Mouse (Mus musculus) retina, embryonic 14.5 days (tissue): ENCODE data around the gene Wdr25.
"Not testable (repeated sequence)": the region's sequence is repeated elsewhere in the genome, so short reads cannot be mapped to it uniquely, and the experiment has no call there.

Experiments
- DNase-seq: peaks from one replicate; pipeline ENCODE4 v3.0.0-alpha.2; 2015; ENCODE audit warnings: low spot score

Wdr25 gene

DNA sequence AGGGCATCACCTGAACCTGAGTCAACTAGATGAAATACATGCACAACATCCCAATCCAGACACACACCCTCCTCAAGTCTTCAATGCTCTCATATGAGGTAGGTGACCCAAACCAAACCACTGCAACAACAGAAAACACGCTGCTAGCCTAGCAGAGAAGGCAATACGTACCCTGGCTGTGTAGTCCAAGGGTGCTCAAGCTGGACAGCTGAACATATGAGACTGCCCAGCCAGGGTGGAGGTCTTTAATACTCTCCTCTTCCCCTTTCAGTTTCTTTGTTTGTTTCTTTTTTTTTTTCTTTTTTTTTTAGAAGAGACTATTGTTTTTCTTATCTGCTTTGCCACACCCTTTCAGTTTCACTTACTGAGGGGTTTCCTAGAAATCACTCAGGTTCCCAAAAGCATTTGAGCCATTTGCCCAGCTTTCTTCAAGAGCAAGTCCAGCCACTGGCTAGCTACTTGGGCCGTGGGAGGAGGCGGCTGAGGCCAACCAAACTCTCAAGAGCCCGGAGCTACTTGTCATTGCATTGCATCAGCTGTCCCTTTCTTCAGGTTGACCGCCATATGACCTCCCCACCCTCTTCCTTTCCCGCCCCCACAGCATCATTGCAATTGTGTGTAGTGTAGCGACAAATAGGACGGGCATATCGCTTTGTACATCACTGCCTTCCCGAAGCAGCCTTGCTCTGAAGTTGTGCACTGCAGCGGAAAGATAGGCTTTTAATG lies at the start of gene Wdr25:
Gene Wdr25 (plus strand): TSS at position 643 of the 726 bp plus-strand sequence.
- no peak for DNase-seq

DNA sequence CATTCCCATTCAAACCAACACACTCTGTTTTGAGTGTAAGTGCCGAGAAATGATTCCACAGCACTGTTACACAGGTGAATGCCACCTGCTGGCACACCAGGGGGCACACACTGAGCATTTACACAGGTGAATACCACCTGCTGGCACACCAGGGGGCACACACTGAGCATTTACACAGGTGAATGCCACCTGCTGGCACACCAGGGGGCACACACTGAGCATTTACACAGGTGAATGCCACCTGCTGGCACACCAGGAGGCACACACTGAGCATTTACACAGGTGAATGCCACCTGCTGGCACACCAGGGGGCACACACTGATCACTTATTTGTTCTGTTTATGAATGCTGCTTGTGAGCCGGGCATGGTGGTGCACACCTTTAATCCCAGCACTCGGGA lies 45.4 kb upstream of the Wdr25 start:
- DNase-seq, result not testable (repeated sequence)

DNA sequence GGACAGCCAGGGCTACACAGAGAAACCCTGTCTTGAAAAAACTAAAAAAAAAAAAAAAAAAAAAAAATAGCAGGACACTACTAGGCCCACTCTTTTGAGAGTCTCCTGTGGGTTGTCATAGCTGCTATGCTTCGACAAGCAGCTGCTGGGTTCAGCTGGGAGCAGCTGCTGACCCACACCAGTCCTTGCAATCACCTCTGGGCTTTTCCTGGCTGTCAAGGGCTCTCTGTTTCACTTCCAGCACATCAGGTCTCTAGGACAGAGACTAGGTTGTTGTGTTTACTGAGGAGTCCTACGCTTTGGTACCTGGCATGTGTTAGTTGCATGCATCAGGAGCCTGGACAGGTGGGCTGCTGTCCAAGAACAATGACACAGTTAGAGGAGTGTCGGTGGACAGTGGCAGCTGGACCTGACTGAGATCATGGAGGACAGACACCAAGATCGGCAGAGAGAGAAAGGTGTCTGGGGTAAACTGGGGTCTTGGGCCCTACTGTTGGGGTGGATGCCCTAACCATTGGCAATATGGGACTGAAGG lies 43.9 kb upstream of the Wdr25 start:
- DNase-seq, result no peak

DNA sequence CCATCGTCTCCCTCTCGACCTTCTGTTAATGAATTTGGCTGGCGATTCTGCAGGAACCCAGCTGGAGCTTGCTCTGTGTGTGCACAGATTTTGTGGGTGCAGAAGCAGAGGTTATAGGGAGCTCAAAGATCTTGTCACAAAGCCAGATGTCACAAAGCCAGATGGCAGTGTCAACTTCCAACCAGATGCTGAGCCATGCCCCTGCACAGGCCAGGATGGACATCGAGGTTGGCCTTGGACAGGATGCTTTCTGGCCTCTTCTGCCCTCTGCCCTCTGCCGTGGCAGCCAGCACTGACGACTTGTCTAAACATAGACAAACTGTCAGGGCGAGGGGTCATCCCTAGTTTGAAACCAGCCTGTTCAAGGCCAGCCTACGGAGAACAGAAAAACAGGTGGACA lies 43.3 kb upstream of the Wdr25 start:
- no peak for DNase-seq

DNA sequence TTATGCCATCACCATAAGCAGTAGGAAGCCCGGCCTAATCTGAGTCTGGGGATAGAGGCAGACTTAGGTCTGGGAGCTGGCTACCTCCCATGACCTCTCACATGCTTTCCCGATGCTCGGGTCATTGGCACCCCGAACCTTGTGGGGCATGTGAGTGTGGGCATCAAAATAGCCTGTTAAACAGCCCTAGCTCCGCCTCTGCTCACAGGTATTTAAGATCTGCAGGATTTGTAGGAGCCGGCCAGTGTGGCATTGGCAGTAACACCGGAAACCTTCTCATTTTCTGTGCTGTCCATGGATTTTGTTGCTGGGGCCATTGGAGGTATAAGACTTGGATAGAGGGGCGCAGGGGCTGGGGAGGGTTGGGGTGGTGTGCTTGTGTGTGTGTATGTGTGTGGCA lies 42.5 kb upstream of the Wdr25 start:
- no peak for DNase-seq

DNA sequence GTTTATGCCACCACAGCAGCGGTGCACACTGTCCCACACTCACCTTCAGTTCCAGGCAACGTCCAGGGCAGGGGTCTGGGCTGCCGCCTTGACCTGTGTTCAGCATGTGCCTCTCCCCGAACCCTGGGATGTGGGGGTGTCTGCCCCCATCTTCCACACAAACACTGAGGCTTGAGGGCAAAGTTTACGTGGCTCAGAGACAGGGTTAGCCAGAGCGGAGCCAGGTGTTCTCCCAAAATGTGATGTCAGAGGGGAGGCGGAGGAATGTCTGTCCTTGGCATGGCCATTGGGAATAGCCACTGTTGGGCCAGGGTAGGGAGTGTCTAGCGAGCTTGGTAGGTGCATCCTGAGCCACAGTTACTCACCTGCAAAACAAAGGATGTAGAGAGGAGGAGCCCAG lies 40.6 kb upstream of the Wdr25 start:
- no peak for DNase-seq

DNA sequence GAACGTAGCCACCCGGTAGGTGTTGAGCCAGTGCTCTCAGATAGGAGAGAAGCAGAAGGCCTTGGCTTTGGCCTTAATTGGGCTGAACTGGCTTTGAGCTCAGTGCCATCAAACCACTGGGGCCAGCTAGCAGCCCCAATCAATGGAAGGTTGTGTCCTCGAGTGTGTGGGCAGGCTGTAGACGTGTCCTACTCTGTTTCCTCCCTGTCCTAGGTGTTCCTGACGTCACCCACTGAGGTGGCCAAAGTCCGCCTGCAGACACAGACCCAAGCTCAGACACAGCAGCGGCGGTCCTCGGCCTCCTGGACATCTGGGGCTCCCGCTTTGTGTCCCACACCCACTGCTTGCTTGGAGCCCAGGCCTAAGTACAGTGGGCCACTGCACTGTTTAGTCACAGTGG lies 38.4 kb upstream of the Wdr25 start:
- DNase-seq, result no peak

DNA sequence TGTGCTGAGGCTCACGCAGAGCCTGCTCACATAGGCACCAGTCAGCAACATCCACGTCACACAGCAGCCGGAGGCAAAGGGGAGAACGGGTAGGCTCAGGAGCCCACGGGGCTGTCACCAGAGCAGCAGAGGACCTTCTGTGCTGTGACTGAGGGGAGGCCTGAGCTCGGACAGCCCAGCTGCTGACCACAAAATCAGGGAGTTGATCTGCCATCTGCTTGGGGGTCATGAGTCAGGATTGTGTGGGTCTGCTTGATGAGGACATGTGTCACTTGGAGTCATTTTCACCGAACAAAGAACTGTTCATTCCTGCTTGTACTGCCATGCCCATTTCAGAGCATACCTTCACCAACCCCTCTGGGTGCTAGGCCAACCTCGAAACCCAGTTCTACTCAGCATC lies 37.2 kb upstream of the Wdr25 start:
- no peak for DNase-seq

DNA sequence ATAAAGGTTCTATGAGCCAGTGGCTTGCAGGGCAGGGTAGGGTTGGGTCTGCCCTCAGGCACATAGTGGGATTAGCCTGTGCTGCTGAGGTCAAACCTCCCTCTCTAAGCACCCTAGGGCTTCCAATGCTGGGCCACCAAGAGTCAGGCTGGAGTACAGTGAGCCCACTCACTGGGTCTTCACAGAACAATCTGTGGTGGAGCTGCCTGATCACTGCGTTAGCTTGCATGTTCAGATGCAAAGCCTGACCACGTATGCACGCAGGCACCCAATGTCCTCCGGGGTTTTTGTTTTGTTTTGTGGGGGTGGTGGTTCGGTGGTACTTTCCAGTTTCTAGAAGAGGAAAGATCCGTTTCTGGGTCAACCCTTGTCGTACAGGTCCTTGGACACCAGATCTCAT lies 36.3 kb upstream of the Wdr25 start:
- no peak for DNase-seq

DNA sequence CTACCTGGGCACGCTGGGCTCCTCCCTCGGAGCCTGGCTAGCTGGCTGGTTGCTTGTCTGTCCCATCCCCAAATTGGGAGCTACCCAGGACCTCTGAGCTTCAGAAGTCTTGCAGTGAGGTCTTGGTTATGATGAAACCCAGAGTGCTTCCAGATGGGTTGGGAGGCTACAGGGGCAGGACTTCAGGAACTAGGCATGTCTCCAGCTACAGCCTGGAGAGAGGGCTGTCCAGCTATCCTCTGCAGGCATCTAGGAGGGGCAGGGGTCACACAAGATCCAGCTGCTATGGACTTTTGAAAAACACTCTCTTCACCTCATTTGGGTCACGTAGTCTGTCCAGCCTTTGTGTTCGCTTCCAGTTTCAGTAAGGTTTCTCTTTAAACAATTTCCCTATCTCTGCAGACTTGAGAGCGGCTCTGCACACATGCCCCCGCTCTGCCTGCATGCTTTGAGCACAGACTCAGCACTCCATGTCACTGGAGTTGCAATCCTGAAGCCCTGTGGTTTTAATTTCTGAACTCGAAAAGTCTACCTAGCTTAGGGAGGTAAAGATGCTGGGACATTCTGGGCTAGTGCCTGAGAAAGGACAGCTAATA lies 35.7 kb upstream of the Wdr25 start:
- DNase-seq, result no peak

DNA sequence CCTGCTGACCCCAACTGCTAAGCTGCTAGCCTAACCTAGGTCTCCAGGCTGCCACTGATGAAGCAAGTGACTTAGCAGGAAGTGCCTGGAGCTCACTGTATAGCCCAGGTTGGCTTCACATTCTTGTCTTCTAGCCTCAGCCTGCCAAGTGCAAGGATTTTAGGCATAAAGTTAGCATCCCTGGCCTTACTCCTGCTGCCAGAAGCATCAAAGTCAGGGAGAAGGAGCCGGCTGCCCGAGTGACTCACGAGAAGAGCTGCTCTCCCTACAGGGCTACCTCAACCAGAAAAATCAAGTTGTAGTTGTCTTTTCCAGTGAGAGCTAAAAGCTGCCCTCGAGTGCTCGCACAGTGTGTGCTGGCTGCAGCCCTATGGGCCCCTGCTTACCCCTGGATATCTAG lies 34.9 kb upstream of the Wdr25 start:
- no peak for DNase-seq

DNA sequence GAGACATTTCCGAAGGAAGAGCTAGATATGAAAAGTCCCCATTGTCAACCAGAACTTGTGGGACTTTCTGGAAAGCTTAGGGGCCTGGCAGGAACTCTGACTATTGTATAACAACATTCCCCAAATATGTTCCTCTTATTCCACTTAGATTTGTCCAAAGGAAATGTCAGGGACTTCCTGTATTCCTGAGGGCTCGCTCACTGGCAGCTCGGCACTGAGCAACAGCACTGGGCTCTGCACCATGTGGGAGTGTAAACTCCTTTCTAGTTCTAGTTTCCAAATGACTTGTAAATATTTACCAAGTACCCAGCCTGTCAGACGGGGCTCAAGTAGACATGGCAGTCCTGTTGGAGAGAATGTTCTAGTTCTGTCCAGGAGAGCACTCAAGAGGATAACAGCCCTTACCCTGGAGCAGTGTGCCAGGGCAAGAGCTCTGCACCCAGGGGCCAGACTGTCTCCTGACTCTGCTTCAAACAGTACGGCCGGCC lies 28.4 kb upstream of the Wdr25 start:
- no peak for DNase-seq

DNA sequence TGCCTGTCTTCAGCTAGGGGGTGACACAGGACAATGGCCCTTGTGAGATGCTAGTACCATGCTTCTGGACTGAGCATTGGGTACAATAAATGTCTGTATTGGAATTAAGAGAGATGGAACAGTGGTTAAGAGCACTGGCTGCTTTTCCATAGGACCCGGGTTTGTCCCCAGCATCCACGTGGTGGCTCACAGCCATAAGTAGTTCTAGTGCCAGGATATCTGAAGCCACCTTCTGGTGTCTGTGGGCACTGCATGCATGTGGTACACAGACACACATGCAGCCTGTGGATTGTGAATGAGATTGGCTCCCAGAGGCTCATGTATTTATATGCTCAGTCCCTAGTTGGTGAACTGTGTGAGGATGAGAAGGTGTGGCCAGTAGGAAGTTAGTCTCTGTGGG lies 23.9 kb upstream of the Wdr25 start:
- DNase-seq, result peak; percentile 23

DNA sequence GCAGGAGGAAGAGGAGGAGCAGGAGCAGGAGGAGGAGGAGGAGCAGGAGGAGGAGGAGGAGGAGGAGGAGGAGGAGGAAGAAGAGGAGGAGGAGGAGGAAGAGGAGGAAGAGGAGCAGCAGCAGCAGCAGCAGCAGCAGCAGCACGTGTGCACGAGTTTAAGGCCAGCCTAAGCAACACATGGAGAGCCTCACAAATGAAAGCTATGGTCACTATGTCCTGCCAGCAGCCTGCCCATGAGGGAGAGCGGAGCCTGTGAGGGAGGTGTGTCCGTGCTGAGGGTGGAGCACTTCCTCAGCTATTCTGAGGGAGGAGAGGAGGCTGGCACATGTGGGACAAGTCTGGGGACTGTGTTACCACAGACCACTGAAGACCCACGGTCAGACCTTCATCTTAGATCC lies 20.3 kb upstream of the Wdr25 start:
- no peak for DNase-seq

DNA sequence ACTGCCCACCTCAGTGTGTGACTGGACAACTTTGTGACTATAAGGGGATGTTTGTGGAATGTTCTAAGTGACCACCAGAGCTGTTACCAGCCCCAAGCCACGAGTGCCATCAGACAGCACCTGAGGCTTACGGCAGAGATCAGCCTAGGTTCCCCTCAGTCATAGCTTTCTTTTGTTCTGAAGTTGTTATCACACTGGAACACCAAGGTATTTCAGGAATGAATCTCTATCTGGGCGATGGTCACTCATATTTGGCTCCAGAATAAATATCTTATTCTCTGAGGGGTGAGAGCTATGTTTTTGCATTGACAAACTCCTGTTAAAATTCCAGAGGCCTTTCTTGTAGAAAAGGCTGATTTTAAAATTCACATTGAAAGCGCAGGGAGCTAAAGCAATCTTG lies 14.3 kb upstream of the Wdr25 start:
- DNase-seq, result no peak

DNA sequence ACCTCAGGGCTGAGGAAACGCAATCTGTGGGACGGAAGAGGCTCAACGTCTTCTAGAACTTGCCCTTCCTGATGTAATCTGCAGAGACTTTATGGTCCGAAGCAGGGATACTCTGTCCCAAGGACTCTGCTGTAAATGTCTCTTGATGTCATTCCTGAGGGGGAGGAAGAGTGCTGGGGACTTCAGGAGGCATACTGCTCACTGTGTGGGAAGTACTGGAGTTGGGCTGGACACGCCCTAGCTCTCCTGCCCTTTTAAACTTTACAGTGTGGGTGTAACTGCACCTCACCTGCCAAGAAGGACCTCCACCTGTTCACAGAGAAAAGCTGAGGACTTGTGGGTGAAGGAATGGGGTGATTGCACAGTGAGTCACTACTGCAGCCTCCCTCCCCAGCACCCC lies 12.8 kb upstream of the Wdr25 start:
- no peak for DNase-seq

DNA sequence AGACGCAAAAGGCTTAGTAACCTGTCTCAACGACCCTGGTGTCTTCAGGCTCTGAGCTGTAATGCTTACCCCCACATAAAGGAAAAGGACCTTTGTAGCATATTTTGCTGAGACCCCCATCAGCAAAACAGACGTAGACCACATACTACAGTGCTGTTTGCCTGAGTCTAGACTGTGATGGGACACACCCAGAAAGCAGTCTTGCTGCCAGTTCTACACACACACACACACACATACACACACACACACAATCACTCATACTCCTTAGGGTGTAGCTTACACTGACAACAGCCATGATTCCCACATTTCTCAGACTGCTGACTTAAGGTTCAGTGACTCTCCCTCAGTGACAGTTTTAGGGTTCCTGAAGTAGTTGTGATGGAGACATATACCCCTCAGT lies 12.2 kb upstream of the Wdr25 start:
- DNase-seq, result no peak

DNA sequence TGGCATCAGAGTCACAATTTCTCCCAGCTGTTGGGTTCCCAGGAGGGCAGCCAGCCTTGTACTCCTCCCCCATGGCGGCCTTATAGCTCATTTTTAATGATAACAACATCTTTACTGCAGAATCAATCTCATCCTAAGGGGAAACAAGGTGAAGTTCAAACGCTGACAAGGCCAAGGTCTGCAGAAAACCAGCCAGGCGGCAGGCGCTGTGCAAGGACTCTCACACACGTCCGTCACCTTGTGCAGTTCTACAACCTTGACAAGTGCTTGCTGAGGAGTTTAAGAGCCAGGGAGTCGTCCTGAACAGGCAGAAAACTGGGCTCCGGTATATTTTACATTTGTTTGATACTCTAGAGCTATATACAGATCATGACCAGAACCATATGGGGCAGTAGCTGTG lies 10.7 kb upstream of the Wdr25 start:
- DNase-seq, result no peak

DNA sequence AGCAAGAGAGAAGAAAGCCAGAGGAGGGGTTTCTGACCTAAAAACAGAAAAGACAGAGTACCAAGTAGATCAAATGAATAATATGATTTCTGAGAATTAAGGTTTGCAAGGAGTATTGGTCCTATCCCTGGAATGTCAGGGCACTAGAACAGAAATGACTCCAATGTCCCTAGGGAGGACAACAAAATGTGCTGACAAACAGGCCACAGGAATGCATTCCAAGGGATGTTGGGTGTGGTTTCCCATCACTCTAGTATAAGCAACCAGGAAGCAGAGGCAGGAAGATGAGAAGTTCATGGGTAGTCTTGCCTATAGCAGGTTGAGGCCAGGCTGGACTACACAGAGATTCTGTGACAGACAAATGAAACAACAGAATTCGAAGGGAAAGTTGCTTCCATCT lies 7.5 kb upstream of the Wdr25 start:
- no peak for DNase-seq

DNA sequence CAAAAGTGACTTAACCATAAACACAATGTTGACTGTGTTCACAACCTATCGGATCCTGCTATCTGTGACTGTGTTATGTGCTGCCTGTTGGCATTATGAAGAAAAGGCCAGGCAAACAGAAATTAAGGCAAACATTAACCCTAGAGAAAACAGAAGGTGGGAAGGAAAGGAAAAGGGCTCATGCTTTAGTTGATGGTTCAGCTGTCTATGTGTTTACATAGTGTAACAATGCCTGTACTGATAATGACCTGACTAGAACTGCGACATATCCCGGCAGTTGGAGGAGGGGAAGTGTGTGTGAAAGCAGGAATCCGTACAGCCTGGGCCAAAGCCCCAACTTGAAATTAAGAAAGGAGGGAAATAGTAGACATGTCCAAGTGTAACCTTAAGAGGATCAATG lies 6.4 kb upstream of the Wdr25 start:
- DNase-seq, result no peak

DNA sequence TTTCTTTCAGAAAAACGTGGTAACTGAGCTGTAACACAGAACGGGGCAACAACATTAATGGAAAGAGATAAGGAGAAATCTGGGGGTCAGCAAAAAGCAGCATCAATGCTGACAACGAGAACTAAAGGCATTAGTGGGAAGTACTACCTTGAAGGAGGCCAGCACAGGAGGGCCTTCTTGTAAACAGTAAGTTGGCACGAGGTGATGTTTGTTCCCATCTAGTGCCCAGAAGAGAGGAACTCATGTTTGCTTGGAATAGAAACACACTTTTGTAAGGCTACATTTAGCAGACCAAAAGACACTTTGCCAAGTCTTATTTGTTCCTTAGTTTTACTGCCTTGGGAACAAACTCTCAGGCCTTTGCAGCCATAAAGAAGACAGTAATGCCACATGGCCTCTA lies 4.8 kb upstream of the Wdr25 start:
- no peak for DNase-seq

DNA sequence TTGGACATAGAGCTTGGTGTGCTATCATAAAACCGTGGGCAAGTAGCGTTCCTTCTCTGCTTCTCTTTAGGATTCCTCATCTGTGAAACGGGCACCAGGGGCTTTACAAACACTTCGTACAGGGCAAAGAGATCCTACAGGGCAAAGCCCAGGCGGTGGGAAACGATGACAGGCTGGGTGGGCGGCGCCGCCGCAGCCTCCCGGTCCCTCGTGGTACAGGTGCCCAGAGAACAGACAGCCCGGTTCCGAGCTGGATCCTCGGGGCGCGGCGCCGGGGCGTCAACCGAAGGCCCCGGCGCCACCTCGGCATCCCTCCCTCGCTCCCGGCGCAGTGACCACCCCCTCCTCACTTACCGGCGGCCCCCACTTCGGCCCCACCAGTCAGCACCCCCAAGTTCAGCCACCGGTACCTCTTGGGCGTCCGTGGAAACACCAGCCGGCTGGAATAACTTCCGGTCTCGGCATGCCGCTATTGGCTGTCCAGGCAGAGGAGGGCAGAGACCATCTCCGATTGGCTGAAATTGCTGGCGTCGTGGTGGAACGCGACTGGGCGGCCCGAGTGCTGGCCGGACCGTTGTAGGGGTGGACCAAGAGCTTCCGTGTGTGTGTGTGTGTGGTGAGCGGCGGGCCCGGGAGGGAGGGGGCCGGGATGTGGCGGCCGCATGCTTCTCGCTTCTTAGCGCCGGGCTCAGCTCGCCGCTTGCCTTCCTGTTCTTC lies 442 bp downstream of the Wdr25 start, which contains the start of gene Wars:
Gene Wars (minus strand): TSS at position 460 of the 717 bp plus-strand sequence.
- peak; percentile 96 for DNase-seq

DNA sequence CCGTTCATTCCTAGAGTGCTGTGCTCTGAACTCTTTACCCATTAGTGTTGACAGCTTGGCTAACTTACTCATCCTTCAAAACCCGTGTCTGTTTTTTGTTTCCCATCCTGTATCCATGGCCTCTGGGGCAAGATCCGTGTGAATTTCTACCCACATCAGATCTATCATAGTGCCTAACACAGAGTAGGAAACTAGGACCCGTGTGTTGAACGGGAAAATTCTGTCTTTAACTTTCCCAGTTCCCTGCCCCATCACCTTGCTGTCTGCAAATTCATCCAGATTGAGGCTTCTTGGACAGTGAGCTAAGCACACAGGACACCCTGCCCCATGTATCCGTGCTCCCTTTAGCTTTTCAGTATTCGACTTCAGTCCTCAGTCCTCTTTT lies 993 bp downstream of the Wdr25 start:
- no peak for DNase-seq
